Mouse (Mus musculus) liver, postnatal 0 days (tissue): ENCODE measurements at regions not wholly inside any gene's neighbourhood (a gene's known extent, or its start where the extent isn't known, plus 50 kb on each side); places are given as distances from the start of the nearest gene placed in this dataset.

Source experiments
- ATAC-seq: fragments of 200-750 bp; cut with Nextera tagmentation; 2 replicates; pipeline ENCODE4 v1.8.0; 2017; ENCODE audit warnings: mild to moderate bottlenecking, moderate library complexity
- DNase-seq: peaks from one replicate; pipeline ENCODE4 v3.0.0-alpha.2; 2016
- H3K27ac ChIP-seq: fragments of 300-500 bp; sonication (generic); 2 replicates; pipeline ENCODE4 v1.5.1; 2014; ENCODE audit warnings: antibody characterized with exemption, moderate library complexity, mild to moderate bottlenecking, low read depth
- H3K27me3 ChIP-seq: fragments of 300-500 bp; sonication (generic); 2 replicates; pipeline ENCODE4 v1.6.1; 2014; ENCODE audit warnings: low read length, control low read depth, mixed read lengths; ENCODE audit not compliant: insufficient read depth
- H3K36me3 ChIP-seq: fragments of 300-500 bp; sonication (generic); replicated peaks from 2 replicates; pipeline ENCODE4 v1.6.1; 2014; ENCODE audit warnings: mild to moderate bottlenecking, control low read depth, low read length, moderate library complexity, mixed read lengths; ENCODE audit not compliant: insufficient read depth
- H3K4me1 ChIP-seq: fragments of 300-500 bp; sonication (generic); 2 replicates; pipeline ENCODE4 v1.6.1; 2014; ENCODE audit warnings: antibody characterized with exemption, mild to moderate bottlenecking, control low read depth; ENCODE audit not compliant: insufficient read depth
- H3K4me2 ChIP-seq: fragments of 300-500 bp; sonication (generic); 2 replicates; pipeline ENCODE4 v1.6.1; 2014; ENCODE audit warnings: low read depth, mild to moderate bottlenecking, low read length, moderate library complexity, mixed read lengths
- H3K4me3 ChIP-seq: fragments of 300-500 bp; sonication (generic); 2 replicates; pipeline ENCODE4 v1.5.1; 2014; ENCODE audit warnings: low read depth, low read length
- H3K9ac ChIP-seq: fragments of 300-500 bp; sonication (generic); replicated peaks from 2 replicates; pipeline ENCODE4 v1.6.1; 2014; ENCODE audit warnings: mild to moderate bottlenecking, moderate library complexity
- H3K9me3 ChIP-seq: fragments of 300-500 bp; sonication (generic); 2 replicates; pipeline ENCODE4 v1.6.1; 2016; ENCODE audit warnings: mild to moderate bottlenecking, control low read depth, low read length, mixed read lengths
- CTCF ChIP-seq: sonication (generic); IDR thresholded peaks from 2 replicates; pipeline ENCODE4 v1.5.1; 2016; ENCODE audit warnings: antibody characterized with exemption, low read depth
- EP300 ChIP-seq: IDR thresholded peaks from 2 replicates; pipeline ENCODE4 v1.6.1; 2016; ENCODE audit warnings: antibody characterized with exemption, low read depth, mild to moderate bottlenecking
- WGBS: fragments of 180-500 bp; shearing (Covaris S2); extraction: QIAGEN DNeasy Blood & Tissue Kit; methylation state at CpG from one replicate; pipeline ENCODE4 v1.1.7; 2014; ENCODE audit not compliant: insufficient replicate concordance; 5-methylcytosine and 5-hydroxymethylcytosine counted together

- Histone ChIP-seq H3K4me2 (no peak overlapping the region), H3K36me3 (no peaks in the 10 kb centered on the region), H3K27ac (no peak overlapping the region), H3K4me1 (peaks cover 13% of the 10 kb centered on the region), H3K4me3 (no peak overlapping the region), H3K27me3 (no peaks in the 10 kb centered on the region), H3K9me3 (no peaks in the 10 kb centered on the region), H3K9ac (no peak overlapping the region)
- ATAC-seq, result no peak
- WGBS, result 83% methylated on average over 3 of the region's 3 CpGs
- TF ChIP-seq EP300 (no peak), CTCF (no peak)
- DNase-seq, result no peak
Observed at GRCm38 (mm10) chr6:100049036-100049435, 238.2 kb downstream of the Rybp start.

- Histone ChIP-seq H3K27me3 (no peaks in the 10 kb centered on the region), H3K27ac (no peak overlapping the region), H3K9me3 (no peaks in the 10 kb centered on the region), H3K9ac (no peak overlapping the region), H3K4me3 (no peak overlapping the region), H3K4me1 (peaks cover 15% of the 10 kb centered on the region), H3K36me3 (no peaks in the 10 kb centered on the region), H3K4me2 (no peak overlapping the region)
- DNase-seq (no peak), ATAC-seq (no peak)
- 34% methylated on average over 12 of the region's 12 CpGs for WGBS
- TF ChIP-seq EP300, result no peak
- TF ChIP-seq CTCF, result no peak
Observed at GRCm38 (mm10) chr6:100046186-100046990, 240.9 kb downstream of the Rybp start.

- no peak for DNase-seq
- WGBS, result 75% methylated on average over 6 of the region's 6 CpGs
- no peak overlapping the region for H3K9ac ChIP-seq
- H3K27me3 ChIP-seq, result no peaks in the 10 kb centered on the region
- H3K36me3 ChIP-seq, result no peaks in the 10 kb centered on the region
- H3K4me3 ChIP-seq, result no peak overlapping the region
- TF ChIP-seq EP300, result no peak
- TF ChIP-seq CTCF, result no peak
- ATAC-seq, result no peak
- no peaks in the 10 kb centered on the region for H3K9me3 ChIP-seq
- H3K4me2 ChIP-seq, result no peak overlapping the region
- H3K27ac ChIP-seq, result no peak overlapping the region
- H3K4me1 ChIP-seq, result peaks cover 15% of the 10 kb centered on the region
Observed at GRCm38 (mm10) chr6:100045109-100045508, 242.2 kb downstream of the Rybp start.

GRCm38 (mm10) chr6:100041161-100041560 lies 246.1 kb downstream of the Rybp start:
- no peaks in the 10 kb centered on the region for H3K36me3 ChIP-seq
- no peak for TF ChIP-seq CTCF
- no peak for TF ChIP-seq EP300
- H3K4me1 ChIP-seq, result peaks cover 2% of the 10 kb centered on the region
- no peak overlapping the region for H3K4me3 ChIP-seq
- WGBS, result 62% methylated on average over 5 of the region's 5 CpGs
- no peak overlapping the region for H3K27ac ChIP-seq
- no peak overlapping the region for H3K4me2 ChIP-seq
- H3K9me3 ChIP-seq, result no peaks in the 10 kb centered on the region
- DNase-seq (no peak), ATAC-seq (no peak)
- no peaks in the 10 kb centered on the region for H3K27me3 ChIP-seq
- no peak overlapping the region for H3K9ac ChIP-seq

- 31% methylated on average over 7 of the region's 7 CpGs for WGBS
- no peaks in the 10 kb centered on the region for H3K9me3 ChIP-seq
- no peaks in the 10 kb centered on the region for H3K36me3 ChIP-seq
- H3K9ac ChIP-seq, result no peak overlapping the region
- TF ChIP-seq CTCF, result no peak
- no peak for TF ChIP-seq EP300
- ATAC-seq, result no peak
- no peak for DNase-seq
- H3K27me3 ChIP-seq, result no peaks in the 10 kb centered on the region
- H3K4me1 ChIP-seq, result peaks cover 2% of the 10 kb centered on the region; the same call in 1 of the 2 replicates
- H3K4me3 ChIP-seq, result no peak overlapping the region
- H3K4me2 ChIP-seq, result no peak overlapping the region
- no peak overlapping the region for H3K27ac ChIP-seq
Observed at GRCm38 (mm10) chr6:100040459-100040984, 246.8 kb downstream of the Rybp start.

GRCm38 (mm10) chr6:100032701-100033100 lies 254.6 kb downstream of the Rybp start:
- H3K27me3 ChIP-seq, result no peaks in the 10 kb centered on the region
- H3K9ac ChIP-seq, result no peak overlapping the region
- DNase-seq, result no peak
- no peak for ATAC-seq
- no peaks in the 10 kb centered on the region for H3K4me1 ChIP-seq
- H3K27ac ChIP-seq, result no peak overlapping the region
- H3K4me3 ChIP-seq, result no peak overlapping the region
- H3K36me3 ChIP-seq, result no peaks in the 10 kb centered on the region
- no peak overlapping the region for H3K4me2 ChIP-seq
- H3K9me3 ChIP-seq, result no peaks in the 10 kb centered on the region
- WGBS, result 85% methylated on average over 10 of the region's 10 CpGs
- TF ChIP-seq EP300 (no peak), CTCF (no peak)
